Mouse (Mus musculus) layer of hippocampus, adult 18-20 months (tissue): Measurements from ENCODE around the gene Cgnl1. TPM values are rescaled to one million over a fixed set of nuclear protein-coding genes. Genes with fewer than 3 reads are reported as not detected.
A peak's percentile ranks its signal among the peaks of the same experiment; 100 is the strongest.

Source experiments
- DNase-seq, 2 experiments: peaks; one replicate each; pipeline ENCODE4 v3.0.0; 2022; ENCODE audit warnings: low spot score in 2 of 2
- total RNA-seq, 2 experiments: library from RNA; stranded (reverse); gene quantifications; 2 replicates each; pipeline ENCODE4 v1.2.3; 2021

Cgnl1 gene
- total RNA-seq, 2 experiments from 2014 or later: 5.4 to 8.4 TPM

DNA sequence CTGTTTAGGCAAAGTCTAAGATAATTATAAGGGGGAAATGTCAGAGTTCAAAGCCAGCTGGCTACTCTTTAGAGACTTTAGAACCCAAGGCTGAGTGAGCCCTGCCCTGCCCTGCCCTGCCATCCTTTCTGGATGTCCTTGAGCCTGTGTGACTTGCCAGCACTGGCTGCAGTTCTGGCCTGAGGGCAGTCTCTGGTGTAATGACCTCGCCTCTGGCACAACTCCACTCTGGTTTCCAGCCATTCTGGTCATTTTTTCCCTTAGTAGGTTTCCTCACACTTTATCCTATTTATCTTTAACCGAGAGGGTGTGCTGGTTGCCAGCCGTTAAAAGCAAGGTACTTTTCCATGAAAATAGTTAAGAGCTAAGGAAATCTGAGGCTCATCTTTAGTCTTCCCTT is 45.3 kb downstream of the Cgnl1 start:
- DNase-seq: no peak

DNA sequence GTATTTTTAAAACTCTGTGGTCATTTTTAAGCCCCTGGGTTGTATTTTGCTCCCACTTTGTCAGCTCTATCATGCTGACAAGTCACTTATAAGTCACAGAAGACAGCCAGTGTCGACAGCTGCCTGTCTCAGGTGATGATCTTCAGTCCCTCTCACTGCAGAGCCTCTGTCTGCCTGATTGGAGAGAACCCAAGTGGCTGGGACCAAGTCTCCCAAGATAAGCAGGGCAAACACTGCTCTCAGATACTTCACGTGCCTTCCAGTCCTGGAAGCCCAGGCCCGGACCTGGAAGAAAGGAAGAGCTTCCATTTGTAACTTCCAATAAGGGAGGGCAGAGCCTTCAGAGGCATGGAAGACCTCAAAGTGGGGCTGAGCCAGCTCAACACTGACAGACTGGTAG is 49.0 kb downstream of the Cgnl1 start:
- no peak for DNase-seq

DNA sequence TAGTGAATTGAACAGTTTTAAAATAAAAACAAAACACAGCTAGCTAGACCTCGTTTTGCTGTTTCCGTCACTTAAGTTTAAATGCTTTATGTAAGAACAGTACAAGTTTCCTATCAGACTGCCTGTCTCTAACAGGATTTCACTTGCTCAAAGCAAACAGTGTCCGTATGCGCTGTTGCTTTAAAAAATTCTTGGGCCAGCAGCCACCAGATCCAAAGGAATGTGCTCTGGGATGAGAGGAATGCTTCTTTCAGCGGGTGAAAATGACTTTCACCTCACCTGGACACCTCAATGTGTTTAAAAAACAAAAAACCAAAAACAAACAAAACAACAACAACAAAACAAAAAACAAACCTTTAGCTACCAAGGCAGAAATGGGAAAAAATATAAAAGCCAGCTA is 54.4 kb downstream of the Cgnl1 start:
- DNase-seq: no peak

DNA sequence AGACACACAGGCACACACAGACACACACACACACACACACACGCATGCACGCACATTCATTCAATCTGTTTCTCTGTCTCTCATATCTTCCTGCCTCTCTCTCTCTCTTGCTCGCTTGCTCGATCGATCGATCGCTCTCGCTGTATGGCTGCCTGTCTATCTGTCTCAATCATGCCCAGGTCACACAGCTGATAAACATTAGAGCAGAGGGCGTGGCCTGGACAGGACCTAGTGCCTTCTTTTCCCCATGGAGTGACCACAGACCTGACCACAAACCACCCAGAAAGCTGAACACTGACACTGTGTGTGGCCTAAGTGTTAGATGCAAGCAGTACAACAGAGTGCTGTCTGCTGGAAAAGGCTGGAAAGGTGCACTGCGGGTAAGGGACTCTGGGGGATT is 60.6 kb downstream of the Cgnl1 start:
- no peak for DNase-seq

- DNase-seq: no peak
Measured at GRCm38 (mm10) chr9:71709199-71709598, 62.2 kb downstream of the Cgnl1 start.

DNA sequence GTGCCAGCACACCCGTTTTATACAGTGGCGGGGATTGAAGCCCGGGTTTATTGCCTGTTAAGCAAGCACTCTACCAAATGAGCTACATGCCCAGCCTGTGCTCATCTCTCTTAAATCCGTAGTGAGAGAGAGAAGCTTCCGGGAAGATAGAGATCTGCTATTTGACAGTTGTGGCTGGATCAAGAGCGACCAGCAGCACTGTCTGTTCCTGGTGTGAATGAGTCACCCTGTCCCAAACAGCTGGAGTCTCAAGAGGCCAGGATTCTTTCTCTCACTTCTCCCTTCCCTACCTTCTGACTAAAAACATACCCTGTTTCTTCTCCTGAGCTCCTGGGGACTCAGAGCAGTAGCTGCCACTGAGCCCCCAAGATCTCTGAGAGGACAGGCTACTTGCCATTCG is 63.4 kb downstream of the Cgnl1 start:
- DNase-seq: no peak

GRCm38 (mm10) chr9:71704332-71705014 is 66.9 kb downstream of the Cgnl1 start:
- peak in 1 of 2 experiments; percentile 2 for DNase-seq

- DNase-seq: no peak
Measured at GRCm38 (mm10) chr9:71699087-71699486, 72.3 kb downstream of the Cgnl1 start.

DNA sequence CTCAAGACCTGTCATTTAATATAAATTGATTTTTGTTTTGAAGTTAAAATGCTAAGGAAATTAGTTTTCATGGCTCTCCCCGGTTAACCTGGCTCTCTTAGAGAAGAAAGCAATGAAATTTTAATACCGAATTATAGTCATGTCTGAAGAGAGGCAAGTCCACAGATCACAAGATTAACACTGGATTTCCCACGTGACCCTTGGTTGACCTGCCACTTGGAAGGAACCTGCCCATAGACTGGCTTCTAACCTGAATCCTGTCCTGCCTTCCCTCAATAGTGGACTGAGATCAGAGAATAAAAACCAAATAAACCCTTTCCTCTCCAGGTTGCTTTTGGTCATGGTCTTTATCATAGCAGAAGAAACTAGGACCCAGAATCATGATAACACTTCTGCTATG is 73.3 kb downstream of the Cgnl1 start:
- no peak for DNase-seq

DNA sequence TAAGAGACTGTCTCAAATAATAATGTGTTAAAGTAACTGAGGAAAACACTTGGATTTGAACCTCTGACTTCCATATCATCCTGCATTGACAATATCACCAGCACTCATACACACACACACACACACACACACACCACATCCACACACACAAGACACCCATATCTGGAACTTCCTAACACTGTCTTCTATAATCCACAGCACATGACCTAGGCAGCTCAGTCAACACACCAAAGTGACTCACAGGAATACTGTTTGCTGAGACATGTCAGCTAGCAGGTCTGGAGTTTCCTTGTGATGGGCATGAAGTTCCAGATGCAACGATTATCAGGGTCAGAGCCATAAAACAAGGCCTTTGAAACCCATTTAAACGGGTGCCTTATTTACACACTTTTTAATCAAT is 74.2 kb downstream of the Cgnl1 start:
- DNase-seq: no peak

- no peak for DNase-seq
Measured at GRCm38 (mm10) chr9:71696762-71697161, 74.6 kb downstream of the Cgnl1 start.

GRCm38 (mm10) chr9:71695133-71695532 is 76.3 kb downstream of the Cgnl1 start:
- no peak for DNase-seq

DNA sequence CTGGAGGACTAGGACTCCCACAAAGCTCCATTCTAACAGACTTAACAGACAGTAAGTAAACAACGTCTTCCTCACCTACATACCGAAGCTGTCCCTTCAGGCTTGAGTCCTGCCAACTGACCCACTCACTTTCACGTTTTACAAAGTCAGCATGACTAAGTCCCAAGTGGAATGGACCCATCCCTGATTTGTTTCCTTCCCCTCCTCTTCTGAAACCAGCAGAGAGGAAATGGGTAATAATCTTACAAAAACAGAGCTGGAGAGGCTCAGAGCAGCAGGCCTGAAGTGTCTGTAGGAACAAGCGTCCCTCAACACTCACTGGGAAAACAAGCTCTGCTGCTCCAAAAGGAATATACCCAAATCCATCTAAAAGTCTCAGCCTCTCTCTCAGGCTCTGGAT is 77.2 kb downstream of the Cgnl1 start:
- DNase-seq: no peak

GRCm38 (mm10) chr9:71693771-71694170 is 77.6 kb downstream of the Cgnl1 start:
- DNase-seq: no peak

- no peak for DNase-seq
Measured at GRCm38 (mm10) chr9:71692165-71692564, 79.2 kb downstream of the Cgnl1 start.

- DNase-seq: no peak
Measured at GRCm38 (mm10) chr9:71689369-71690073, 81.9 kb downstream of the Cgnl1 start.

DNA sequence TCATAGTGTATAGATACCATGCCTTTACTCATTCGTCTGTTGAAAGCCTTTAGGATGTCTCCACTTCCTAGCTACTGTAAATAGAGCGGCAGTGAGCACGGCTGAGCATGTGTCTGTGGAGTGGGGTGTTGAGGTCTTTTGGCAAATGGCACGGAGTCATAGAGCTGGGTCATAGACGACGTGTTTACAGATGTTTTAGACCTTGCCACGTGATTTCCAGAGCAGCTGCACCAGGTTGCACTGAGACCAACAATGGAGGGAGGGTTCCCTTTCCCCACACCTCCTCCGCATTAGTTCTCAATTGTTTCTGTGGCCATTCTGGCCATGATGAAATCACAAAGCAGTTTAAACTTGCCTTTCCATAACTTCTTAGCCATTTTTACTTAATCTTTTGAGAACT is 84.9 kb downstream of the Cgnl1 start:
- DNase-seq: no peak

DNA sequence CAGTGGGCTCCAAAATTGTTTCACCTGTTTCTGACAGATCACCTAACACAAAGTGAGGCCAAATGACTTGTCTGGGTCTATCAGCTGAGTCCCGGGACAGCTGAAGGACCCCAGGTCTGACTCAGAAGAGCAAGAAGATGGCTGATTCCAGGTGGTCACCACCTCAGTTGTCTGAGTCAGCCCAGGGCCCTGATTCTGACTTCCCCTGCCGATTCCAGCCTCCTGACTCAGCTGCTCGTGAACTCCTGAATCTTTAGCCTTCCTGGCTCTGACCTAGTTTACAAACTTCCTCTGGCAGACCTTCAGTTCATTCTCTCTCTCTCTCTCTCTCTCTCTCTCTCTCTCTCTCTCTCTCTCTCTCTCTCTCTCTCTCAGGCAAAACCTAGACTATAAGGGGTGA is 86.6 kb downstream of the Cgnl1 start:
- no peak for DNase-seq

- no peak for DNase-seq
Measured at GRCm38 (mm10) chr9:71680381-71680780, 91.0 kb downstream of the Cgnl1 start.

- DNase-seq: no peak
Measured at GRCm38 (mm10) chr9:71679103-71679815, 92.1 kb downstream of the Cgnl1 start.

DNA sequence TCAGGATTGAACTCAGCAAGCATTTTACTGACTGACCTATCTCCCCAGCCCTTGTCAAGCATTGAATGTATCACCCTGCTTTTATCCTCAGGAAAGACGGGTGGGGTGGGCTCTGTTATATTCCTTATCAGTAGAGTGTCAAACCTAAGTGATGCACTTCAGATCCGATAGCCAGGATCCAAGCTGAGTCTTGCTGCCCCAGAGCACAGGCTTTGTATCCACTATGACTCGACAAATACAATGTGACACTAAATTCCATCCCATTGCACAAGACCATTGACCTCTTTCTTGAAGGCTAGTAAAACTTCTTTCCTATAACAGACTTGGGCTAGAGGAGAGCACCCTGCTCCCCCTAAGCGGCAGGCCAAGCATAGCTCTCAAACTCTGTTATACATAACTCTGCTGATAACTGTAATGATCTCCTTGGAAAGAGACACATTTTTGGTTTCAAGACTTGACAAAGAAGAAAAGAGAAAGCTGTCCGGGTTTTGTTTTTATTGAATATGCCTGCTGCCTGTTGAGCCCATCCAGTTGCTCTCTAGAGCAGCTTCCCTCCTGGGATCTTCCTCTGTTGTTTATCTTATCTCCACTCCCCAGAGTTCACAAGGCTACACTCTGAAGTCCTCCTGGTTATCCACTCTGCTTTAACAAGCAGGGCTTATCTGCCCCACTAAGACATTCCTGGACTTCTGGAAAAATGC is 94.3 kb downstream of the Cgnl1 start:
- DNase-seq: no peak
